Mouse (Mus musculus) liver, postnatal 0 days (tissue): Measurements from ENCODE around the gene Sash1. TPM values are rescaled to one million over a fixed set of nuclear protein-coding genes. Genes with fewer than 3 reads are reported as not detected.

Source experiments
- ATAC-seq: fragments of 200-750 bp; cut with Nextera tagmentation; 2 replicates; pipeline ENCODE4 v1.8.0; 2017; ENCODE audit warnings: mild to moderate bottlenecking, moderate library complexity
- DNase-seq: peaks from one replicate; pipeline ENCODE4 v3.0.0-alpha.2; 2016
- H3K27ac ChIP-seq: fragments of 300-500 bp; sonication (generic); 2 replicates; pipeline ENCODE4 v1.5.1; 2014; ENCODE audit warnings: antibody characterized with exemption, moderate library complexity, mild to moderate bottlenecking, low read depth
- H3K27me3 ChIP-seq: fragments of 300-500 bp; sonication (generic); 2 replicates; pipeline ENCODE4 v1.6.1; 2014; ENCODE audit warnings: low read length, control low read depth, mixed read lengths; ENCODE audit not compliant: insufficient read depth
- H3K36me3 ChIP-seq: fragments of 300-500 bp; sonication (generic); replicated peaks from 2 replicates; pipeline ENCODE4 v1.6.1; 2014; ENCODE audit warnings: mild to moderate bottlenecking, control low read depth, low read length, moderate library complexity, mixed read lengths; ENCODE audit not compliant: insufficient read depth
- H3K4me1 ChIP-seq: fragments of 300-500 bp; sonication (generic); 2 replicates; pipeline ENCODE4 v1.6.1; 2014; ENCODE audit warnings: antibody characterized with exemption, mild to moderate bottlenecking, control low read depth; ENCODE audit not compliant: insufficient read depth
- H3K4me2 ChIP-seq: fragments of 300-500 bp; sonication (generic); 2 replicates; pipeline ENCODE4 v1.6.1; 2014; ENCODE audit warnings: low read depth, mild to moderate bottlenecking, low read length, moderate library complexity, mixed read lengths
- H3K4me3 ChIP-seq: fragments of 300-500 bp; sonication (generic); 2 replicates; pipeline ENCODE4 v1.5.1; 2014; ENCODE audit warnings: low read depth, low read length
- H3K9ac ChIP-seq: fragments of 300-500 bp; sonication (generic); replicated peaks from 2 replicates; pipeline ENCODE4 v1.6.1; 2014; ENCODE audit warnings: mild to moderate bottlenecking, moderate library complexity
- H3K9me3 ChIP-seq: fragments of 300-500 bp; sonication (generic); 2 replicates; pipeline ENCODE4 v1.6.1; 2016; ENCODE audit warnings: mild to moderate bottlenecking, control low read depth, low read length, mixed read lengths
- CTCF ChIP-seq: sonication (generic); IDR thresholded peaks from 2 replicates; pipeline ENCODE4 v1.5.1; 2016; ENCODE audit warnings: antibody characterized with exemption, low read depth
- EP300 ChIP-seq: IDR thresholded peaks from 2 replicates; pipeline ENCODE4 v1.6.1; 2016; ENCODE audit warnings: antibody characterized with exemption, low read depth, mild to moderate bottlenecking
- WGBS: fragments of 180-500 bp; shearing (Covaris S2); extraction: QIAGEN DNeasy Blood & Tissue Kit; methylation state at CpG from one replicate; pipeline ENCODE4 v1.1.7; 2014; ENCODE audit not compliant: insufficient replicate concordance; 5-methylcytosine and 5-hydroxymethylcytosine counted together
- polyA plus RNA-seq: library from polyadenylated mRNA; unstranded; fragments of >200 nt; fragmentation: Nextera tagmentation; extraction: Ambion mirVana; gene quantifications from 2 replicates; pipeline ENCODE4 v1.2.1, GENCODE M21; 2015

Sash1 gene
- polyA plus RNA-seq, 1 experiment from 2014 or later = 1.9 TPM

DNA sequence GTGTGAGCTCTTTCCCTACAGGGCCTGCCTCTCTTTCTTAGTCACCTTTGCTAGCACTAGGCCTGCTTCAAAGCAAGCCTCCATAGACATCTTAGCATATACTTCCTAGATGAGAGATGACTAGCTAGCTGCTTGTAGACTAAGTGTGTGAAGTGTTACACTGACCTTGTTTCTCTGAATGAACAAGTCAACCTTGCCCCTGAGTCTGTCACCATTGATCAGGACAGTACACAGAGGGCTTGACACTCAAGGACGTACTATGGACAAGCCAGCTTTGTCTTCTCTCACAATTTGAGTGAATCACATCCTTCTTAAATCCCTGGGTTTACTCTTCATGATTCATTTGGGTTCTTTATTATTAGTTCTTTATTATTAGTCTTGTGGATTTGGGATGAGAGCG lies 109.1 kb downstream of the Sash1 start:
- DNase-seq = no peak
- H3K4me2 ChIP-seq = no peak overlapping the region
- H3K36me3 ChIP-seq = peaks cover 21% of the 10 kb centered on the region
- H3K4me3 ChIP-seq = no peak overlapping the region
- H3K27ac ChIP-seq = no peak overlapping the region
- peaks cover 6% of the 10 kb centered on the region for H3K4me1 ChIP-seq
- TF ChIP-seq EP300 = no peak
- TF ChIP-seq CTCF = no peak
- no peaks in the 10 kb centered on the region for H3K9me3 ChIP-seq
- H3K9ac ChIP-seq = no peak overlapping the region
- no peaks in the 10 kb centered on the region for H3K27me3 ChIP-seq
- 87% methylated on average over 2 of the region's 2 CpGs for WGBS
- ATAC-seq = no peak

GRCm38 (mm10) chr10:8775794-8776193 lies 110.1 kb downstream of the Sash1 start:
- DNase-seq (no peak), ATAC-seq (no peak)
- H3K27me3 ChIP-seq = no peaks in the 10 kb centered on the region
- H3K9me3 ChIP-seq = no peaks in the 10 kb centered on the region
- no peak for TF ChIP-seq EP300
- no peak for TF ChIP-seq CTCF
- no peak overlapping the region for H3K4me3 ChIP-seq
- no peak overlapping the region for H3K4me2 ChIP-seq
- peaks cover 18% of the 10 kb centered on the region for H3K36me3 ChIP-seq
- no peak overlapping the region for H3K9ac ChIP-seq
- H3K27ac ChIP-seq = peak overlapping the region; percentile 7; the same call in 1 of the 2 replicates
- peaks cover 6% of the 10 kb centered on the region for H3K4me1 ChIP-seq
- WGBS = 75% methylated on average over 2 of the region's 2 CpGs

DNA sequence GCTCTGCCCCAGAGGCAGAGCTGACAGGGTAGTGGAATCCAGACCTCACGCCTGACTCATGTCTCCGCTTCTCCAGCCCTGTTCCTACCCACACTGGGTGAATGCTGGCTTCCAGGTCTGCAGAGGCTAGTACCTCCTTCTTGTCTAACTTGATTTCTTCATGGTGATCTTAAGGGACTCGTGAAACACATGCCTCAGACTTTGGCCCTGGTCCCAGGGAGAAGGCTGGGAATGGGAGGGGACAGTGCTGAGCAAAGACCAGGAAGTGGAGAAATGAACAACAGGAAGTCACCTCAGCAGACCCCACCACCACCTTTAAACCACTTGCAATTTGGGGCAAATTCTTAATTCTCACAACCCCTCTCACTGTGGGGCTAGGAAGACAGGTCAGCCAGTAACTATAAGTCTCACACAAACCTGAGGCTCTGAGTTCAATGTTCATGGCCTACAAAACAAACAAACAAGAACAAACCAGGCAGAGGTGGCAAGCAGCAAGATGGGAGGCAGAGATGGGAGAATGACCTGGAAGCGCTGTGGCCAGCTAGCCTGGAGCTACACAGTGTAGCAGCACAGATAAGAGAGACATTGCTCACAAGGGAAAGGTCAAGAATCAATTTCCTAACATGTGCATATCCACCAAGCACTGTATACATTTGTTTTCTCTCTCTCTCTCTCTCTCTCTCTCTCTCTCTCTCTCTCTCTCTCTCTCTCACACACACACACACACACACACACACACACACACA lies 113.2 kb downstream of the Sash1 start:
- H3K9ac ChIP-seq = no peak overlapping the region
- peaks cover 12% of the 10 kb centered on the region; the same call in 1 of the 2 replicates for H3K36me3 ChIP-seq
- no peaks in the 10 kb centered on the region for H3K27me3 ChIP-seq
- TF ChIP-seq EP300 (no peak), CTCF (no peak)
- peaks cover 6% of the 10 kb centered on the region for H3K4me1 ChIP-seq
- H3K9me3 ChIP-seq = no peaks in the 10 kb centered on the region
- no peak overlapping the region for H3K4me3 ChIP-seq
- 69% methylated on average over 4 of the region's 4 CpGs for WGBS
- H3K27ac ChIP-seq = no peak overlapping the region
- DNase-seq = no peak
- peak; percentile 48; the same call in 1 of the 2 replicates for ATAC-seq
- no peak overlapping the region for H3K4me2 ChIP-seq

GRCm38 (mm10) chr10:8770931-8771653 lies 114.8 kb downstream of the Sash1 start:
- no peak overlapping the region for H3K9ac ChIP-seq
- ATAC-seq = no peak
- DNase-seq = no peak
- no peaks in the 10 kb centered on the region for H3K9me3 ChIP-seq
- no peak for TF ChIP-seq CTCF
- TF ChIP-seq EP300 = no peak
- no peak overlapping the region for H3K27ac ChIP-seq
- no peak overlapping the region for H3K4me2 ChIP-seq
- no peaks in the 10 kb centered on the region for H3K27me3 ChIP-seq
- peaks cover 6% of the 10 kb centered on the region for H3K4me1 ChIP-seq
- 88% methylated on average over 12 of the region's 12 CpGs for WGBS
- H3K36me3 ChIP-seq = peaks cover 8% of the 10 kb centered on the region; the same call in 1 of the 2 replicates
- H3K4me3 ChIP-seq = no peak overlapping the region

GRCm38 (mm10) chr10:8768654-8769053 lies 117.2 kb downstream of the Sash1 start:
- no peaks in the 10 kb centered on the region for H3K27me3 ChIP-seq
- 74% methylated on average over 8 of the region's 8 CpGs for WGBS
- H3K27ac ChIP-seq = no peak overlapping the region
- H3K4me3 ChIP-seq = no peak overlapping the region
- H3K9ac ChIP-seq = no peak overlapping the region
- TF ChIP-seq CTCF = no peak
- TF ChIP-seq EP300 = no peak
- no peaks in the 10 kb centered on the region for H3K36me3 ChIP-seq
- peaks cover 6% of the 10 kb centered on the region for H3K4me1 ChIP-seq
- no peak overlapping the region for H3K4me2 ChIP-seq
- DNase-seq (no peak), ATAC-seq (no peak)
- no peaks in the 10 kb centered on the region for H3K9me3 ChIP-seq

DNA sequence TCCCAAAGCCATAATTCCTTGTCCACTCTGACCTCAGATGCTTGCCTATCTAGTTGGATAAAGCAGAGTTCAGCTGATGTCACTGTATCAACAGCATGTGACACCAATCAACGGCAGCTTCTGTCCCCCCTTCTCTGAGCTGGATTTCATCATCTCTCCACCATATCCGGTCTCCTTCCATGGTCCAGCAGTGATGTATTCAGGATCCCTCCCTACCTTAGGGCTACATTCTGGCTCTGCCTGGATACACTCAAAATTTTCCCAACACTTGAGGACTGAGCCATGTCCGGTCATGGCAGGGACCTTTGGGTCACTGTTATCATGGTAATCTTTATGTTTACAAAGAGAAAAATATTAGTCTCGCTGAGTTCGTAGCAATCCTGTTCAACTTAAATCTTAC lies 118.5 kb downstream of the Sash1 start:
- ATAC-seq (no peak), DNase-seq (no peak)
- TF ChIP-seq CTCF (no peak), EP300 (no peak)
- Histone ChIP-seq H3K4me3 (no peak overlapping the region), H3K27ac (no peak overlapping the region), H3K27me3 (no peaks in the 10 kb centered on the region), H3K36me3 (no peaks in the 10 kb centered on the region), H3K4me2 (no peak overlapping the region), H3K9me3 (no peaks in the 10 kb centered on the region), H3K9ac (no peak overlapping the region), H3K4me1 (peaks cover 1% of the 10 kb centered on the region)
- WGBS = 72% methylated on average over 5 of the region's 5 CpGs
